Mouse (Mus musculus) ovary, adult 18-20 months (tissue): Measurements from ENCODE around the gene Stk38.
"Not testable (repeated sequence)": the region's sequence is repeated elsewhere in the genome, so short reads cannot be mapped to it uniquely, and the experiment has no call there.

Source experiments
- DNase-seq: peaks from one replicate; pipeline ENCODE4 v3.0.0; 2022; ENCODE audit warnings: low spot score, mixed read lengths

Stk38 gene

DNA sequence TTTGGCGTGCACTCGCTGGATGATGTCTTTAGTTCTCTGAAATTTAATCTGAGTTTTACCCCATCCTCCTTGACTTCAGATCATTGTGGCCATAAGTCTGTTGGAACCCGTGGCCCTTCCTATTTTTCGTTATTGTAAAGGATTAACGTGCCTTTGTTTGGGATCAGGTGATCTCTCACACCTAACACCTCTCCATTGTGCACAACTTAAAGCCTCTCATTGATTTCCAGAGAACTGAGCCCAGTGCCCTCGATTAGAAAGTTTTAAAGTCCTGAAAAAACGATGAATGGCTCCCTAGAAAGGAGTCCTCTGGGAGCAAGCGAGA is 493 bp upstream of the Stk38 start:
- DNase-seq = no peak

DNA sequence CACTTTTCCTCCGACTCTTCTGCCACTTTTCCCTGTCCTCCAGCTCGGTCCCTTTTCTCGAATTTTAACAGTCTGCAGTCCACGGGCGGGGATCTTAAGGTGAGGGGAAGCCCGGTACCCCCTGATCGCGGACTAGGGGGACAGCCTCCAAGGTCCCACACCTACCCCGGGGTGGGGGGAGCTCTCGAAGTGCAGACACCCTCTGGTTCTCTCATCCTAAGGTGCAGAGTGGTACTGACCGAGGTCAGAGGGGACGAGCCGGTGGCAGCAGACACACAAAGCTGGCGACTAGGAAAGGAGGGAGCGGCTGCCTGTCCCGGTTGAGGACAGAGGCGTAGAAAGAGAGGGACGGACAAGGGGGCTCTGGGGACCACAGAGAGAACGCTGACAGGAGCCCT is 553 bp downstream of the Stk38 start:
- no peak for DNase-seq

DNA sequence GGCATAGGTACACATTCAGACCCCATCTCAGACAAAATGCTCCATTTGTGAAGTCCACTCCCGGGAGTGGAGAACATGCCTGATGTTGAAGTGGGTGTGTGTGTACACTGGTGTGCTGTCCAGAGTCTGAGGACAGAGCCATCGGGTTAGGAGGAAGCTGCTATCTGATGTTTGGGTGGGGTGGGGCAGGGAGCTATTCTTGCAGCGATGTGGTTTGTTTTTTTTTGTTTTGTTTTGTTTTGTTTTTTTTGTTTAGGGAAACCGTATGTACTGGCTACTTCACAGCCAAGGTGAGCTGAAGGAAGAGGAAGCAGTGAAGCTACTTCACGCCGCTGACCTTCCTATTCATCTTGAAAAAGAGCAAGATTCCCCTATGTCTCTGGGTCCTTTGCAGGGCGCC is 983 bp downstream of the Stk38 start:
- no peak for DNase-seq

DNA sequence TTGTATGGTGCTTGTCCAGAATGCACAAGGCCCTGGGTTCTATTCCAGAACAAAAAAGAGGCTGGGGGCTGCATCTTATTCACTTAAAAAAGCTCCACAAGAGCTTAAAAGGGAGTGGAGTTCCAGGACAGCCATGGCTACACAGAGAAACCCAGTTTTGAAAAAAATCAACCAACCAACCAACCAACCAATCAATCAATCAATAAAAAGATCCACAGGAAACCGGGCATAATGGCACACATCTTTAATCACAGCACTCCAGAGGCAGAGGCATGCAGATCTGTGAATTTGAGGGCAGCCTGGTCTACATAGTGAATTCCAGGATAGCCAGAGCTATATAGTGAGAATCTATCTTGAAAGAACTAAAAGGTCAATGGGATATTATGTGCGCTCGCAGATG is 2.8 kb downstream of the Stk38 start:
- DNase-seq = no peak

DNA sequence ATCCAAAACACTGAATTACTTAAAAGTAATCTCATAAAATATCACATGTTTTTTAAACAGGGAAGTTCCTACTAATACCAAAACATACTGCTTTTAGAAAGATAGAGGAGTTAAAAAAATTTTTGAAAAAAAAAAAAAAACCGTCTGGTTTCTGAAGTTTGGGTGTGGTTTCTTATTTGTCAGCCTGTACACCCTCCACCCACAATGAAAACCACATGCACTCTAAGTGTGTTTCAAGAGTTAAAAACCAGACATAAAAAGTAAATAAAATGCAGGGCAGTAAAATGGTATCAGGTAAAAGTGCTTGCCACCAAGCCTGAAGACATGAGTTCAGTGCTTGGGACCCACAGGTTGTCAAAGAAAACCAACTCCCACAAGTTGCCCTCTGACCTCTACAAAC is 4.1 kb downstream of the Stk38 start:
- DNase-seq = no peak

DNA sequence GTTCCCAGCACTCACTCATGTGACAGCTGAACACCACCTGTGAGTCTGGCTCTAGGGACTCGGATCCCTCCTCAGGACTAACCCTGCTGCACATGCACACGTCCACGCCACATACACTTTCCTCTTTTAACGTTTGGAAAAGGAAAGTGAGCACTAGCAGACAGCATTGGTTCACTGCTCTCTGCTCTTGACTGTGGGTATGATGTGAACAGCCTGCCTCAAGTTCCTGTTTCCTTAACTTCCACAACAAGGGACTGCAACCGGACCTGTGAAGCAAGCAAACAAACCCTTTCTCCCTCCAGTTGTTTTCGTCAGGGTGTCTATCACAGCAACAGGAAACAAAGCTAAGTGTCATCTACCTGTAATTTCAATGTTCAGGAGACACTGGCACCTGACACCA is 7.3 kb downstream of the Stk38 start:
- no peak for DNase-seq

DNA sequence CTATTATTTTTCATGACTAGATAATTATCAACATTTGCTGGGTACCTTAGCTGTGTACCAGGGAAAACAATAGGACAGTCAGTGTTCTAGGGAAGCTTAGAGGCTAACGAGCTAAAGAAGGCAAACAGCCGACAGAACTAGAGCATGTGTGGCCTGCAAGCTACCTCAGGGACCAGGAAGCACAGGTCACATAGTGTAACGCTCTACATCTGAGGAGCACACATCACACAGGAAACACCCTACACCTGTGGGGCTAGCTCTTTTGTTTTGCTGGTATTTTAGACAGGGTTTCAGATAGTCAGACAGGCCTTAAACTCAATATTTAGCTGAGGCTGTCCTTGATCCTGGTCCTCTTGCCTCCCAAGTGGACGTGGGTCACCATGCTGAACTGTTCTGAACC is 13.2 kb downstream of the Stk38 start:
- DNase-seq = no peak

DNA sequence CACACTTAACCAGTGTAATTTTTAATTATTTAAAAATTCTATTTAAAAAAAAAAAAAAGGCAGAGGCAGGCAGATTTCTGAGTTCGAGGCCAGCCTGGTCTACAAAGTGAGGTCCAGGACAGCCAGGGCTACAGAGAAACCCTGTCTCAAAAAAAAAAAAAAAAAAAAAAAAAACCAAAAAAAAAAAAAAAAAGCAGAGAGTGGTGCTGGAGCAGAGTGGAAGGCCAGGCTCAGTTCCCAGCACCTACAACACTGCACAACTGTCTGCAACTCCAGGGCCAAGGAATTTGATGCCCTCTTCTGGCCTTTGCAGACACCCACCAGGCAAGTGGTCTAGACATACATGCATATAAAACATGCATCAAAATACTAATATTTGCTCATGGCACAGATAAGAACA is 14.8 kb downstream of the Stk38 start:
- not testable (repeated sequence) for DNase-seq

DNA sequence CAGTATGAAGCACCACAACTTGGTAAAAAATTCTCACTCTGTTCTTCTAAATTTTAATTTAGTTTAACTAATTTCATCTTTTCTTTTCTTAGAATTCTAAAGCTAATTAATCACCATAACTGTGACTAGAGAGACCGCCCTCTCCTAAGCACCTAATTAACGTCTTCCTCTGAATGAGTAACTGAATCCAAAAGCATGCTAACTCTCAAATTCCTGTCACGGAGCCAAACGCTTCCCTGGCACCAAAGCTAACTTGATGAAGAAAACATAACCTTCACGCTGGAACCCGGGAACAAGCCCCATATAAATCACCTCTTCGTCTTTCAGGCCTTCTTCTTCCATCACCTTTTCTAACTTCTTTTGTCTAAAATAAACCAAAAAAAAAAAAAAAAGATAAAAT is 15.7 kb downstream of the Stk38 start:
- no peak for DNase-seq

DNA sequence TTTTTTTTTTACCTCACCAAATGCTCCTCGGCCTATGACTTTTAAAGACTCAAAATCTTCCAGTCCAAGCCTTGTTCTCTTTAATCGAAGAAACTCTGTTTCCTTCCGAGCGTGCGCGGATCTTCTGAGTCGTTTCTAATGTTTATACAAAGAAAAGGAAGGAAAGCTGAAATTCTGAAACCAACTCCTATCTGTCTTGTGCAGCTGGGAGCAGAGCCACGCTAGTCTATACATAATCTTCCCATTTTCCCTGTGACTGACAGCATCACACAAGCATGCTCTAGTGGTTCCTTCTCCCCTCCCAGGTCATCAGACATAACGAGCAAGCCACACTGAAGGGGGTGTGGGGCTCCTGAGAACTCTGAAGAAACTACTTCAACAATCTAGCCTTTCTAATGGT is 16.5 kb downstream of the Stk38 start:
- no peak for DNase-seq

DNA sequence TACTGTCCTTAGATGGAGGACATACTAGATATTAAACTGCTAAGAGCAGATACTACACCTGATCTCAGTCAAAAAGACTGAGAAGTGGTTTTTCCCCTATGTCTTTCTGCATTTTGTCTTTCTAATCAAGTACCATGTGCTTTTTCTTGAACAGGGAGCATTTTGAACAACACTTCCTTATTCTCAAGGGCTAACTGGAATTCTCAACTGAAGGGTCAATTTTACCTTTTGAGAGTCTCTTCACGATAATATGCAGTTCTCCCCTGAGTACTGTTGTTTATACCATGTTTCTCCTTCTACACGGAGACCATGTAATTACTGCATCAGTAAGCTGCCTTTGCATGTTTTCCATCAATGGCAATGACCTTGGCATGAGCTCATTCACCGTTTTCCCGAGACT is 17.7 kb downstream of the Stk38 start:
- no peak for DNase-seq

DNA sequence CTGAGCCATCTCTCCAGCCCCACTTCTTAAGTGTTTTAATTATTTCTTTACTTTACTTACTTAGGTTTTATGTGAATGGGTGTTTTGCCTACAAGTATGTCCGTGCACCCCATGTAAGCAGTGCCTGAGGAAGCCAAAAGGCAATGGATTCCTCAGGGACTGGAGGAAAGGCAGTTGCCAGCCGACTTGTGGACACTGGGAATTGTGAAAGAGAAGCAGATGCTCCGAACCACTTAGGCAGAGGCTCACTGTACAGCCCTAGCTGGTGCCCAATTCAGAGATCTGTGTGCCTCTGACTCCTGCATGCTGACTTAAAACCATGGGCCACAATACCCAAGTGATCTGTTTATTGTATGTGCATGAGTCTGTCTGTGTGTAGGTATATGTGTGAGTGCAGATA is 18.8 kb downstream of the Stk38 start:
- DNase-seq = no peak

DNA sequence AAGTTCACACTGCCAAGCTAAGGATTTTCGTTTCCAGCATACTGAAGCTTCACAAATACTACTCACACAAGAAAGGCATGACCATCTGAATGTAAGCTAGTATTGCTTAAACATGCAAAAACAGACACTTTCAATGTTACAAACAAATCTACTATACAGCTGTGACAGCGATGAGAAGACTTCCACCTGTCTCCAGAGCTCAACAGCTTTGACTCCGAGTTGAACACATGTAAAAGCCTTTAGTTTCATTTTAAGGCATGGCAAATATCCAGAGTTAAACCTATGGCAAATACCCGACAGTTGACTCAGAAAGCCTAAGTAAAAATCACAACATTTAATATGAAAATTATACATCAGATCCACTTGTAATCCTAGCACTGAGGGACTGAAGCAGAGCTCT is 19.5 kb downstream of the Stk38 start:
- DNase-seq = no peak

DNA sequence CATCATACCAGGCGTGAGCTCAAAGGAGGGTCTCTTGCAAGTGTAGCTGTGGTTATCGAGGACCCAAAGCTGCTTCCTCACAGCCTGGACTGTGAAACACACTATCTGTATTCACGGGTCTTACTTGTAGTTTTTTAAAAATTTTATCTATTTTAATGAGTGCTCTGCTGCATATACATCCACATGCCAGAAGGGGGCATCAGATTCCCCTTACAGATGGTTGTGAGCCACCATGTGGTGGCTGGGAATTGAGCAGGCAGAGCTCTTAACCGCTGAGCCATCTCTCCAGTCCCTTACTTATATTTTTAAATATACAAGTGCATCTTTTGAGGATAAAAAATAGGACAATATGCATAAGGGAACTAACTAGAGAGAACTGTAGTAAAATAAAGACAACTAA is 20.1 kb downstream of the Stk38 start:
- DNase-seq = no peak

DNA sequence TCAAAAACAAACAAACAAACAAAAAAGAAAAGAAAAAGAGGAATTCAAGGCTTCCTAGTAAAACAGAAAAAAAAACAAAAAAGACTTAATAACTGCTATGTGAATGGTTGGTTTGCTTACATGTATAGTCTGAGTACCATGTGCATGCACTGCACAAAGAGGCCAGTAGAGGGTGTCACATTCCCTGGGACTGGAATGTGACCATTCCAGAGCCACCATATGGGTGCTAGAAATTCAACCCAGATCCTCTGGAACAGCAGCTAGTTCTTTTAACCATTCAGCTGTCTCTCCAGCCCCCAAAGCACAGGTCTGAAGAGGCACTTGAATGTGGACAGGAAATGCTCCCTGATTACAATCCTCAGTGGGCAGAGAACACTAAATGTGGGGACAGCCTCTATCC is 21.0 kb downstream of the Stk38 start:
- no peak for DNase-seq

DNA sequence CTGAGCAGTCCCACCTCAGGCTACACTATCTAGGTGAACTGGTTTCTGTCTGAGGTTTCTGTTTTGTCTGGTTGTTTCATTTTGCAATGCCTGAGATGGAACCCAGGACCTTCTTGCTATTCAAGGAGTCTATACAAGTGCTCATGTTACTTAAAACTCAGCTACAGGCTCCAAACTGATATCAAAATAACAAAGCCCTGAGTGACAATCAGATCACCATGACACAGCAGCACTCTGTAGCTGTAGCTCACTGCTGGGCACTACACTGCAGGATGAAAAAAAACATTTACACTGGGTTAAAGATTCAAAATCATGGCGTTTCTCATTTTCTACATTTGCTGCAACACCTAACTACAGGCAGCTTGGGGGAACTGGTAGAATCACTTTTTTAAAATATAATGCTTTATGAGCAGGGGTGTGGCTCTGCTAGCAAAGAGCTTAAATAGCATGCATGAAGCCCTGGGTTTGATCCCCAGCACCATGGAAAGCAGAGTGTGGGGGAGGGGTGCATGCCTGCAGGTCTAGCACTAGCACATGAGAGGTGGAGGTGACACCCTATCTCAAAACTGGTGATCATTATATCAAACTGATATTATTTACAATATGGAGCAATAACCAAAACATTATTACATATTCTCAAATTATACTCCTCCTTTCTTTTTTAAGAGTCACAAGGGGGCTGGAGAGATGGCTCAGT is 22.9 kb downstream of the Stk38 start:
- no peak for DNase-seq

DNA sequence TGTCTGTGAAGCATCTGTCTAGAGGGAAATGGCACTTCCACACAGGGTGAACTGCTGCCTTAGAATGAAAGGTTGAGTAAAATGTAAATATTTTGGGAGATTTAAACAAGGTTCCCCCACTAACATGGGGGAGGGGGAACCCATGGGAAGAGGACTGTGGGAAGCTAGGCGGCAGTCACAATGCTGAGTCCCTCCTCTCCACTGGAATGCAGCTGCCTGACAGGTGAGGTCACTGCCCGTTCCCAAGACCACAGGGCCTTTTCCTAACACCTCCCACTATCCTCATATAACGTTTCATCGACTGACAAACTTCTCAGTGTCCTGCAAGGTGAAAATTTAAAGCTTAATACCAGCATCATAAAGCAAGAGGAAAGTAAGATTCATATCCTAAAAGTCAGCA is 25.2 kb downstream of the Stk38 start:
- no peak for DNase-seq

DNA sequence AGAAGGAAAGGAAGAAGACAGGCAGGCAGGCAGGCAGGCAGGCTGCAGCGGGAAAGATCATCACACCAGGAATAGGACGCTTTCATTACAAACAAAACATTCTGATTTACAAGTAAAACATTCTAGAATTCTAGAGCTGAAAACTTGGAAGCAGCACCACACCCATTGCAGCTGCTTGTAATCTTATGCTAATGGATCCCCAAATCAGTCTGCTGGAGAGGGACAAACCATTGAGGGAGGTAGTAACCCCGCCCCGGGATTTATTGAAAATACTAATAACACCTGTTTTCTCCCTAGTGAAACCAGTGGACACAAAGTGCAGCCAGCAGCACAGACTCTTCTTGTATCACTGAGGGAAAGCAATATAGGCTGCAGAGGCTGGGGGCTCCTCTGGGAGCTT is 26.7 kb downstream of the Stk38 start:
- no peak for DNase-seq

DNA sequence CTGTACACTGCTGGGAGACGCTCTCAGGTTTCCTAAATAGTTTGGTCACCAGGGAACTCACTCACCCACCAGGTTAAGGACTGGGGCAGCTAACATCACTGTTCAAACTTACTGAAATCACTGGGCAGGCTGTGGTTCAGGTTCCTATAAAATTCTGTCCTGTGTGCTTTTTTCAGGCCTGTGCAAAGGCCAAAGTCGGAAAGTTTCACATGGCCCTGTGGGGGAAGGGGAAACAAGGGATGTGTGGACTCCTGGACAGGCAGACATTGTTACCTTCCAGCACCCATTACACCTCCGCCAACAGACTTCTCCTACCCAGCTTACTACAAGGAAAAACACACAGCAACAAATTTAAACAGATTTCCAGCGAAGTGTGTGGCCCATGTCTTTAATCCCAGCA is 28.7 kb downstream of the Stk38 start:
- no peak for DNase-seq

DNA sequence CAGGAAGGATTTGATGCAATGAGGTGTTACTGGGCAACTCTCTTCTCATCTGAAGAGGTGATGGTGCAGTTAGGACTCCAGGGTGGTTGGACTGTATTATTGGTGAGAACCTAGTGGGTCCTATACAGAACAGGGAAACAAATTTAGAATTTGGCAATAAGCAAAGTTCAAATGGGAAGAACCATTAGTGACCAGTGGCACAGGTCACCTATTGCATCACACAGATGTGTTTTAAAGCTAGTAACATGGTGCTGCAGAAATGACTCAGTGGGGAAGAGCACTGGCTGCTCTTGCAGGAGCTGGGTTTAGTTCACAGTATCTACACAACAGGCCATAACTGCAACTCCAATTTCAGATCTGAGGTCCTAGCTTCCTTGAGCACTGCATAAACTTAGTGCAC is 37.7 kb downstream of the Stk38 start:
- no peak for DNase-seq

DNA sequence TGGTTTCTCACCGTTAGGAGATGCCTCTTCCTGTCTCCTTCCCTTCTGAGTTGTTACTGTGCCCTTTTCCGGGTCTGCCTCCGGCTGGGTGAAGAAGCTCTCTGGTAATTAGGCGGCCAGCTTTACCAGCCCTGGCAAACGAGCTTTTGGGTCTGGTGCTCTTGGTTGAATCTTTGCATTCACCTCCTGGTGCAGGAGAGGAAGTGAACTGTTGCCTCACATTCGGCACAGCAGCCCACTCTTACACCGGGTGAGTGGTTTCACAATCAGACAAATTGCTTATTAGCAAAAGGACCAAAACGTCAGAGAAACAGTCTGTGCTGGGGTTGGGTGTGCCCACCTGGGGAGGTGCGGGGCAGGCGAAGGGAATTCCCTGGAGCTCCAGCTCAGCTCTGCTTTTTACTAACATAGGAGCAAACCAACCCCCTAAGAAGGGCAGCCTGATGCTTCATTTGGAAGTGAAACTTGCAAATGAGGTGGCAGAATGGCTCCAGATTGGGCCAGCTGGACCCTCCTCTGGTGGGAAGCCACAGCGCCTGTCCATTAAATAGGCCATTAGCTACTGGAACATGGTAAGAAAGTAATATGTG is 40.7 kb downstream of the Stk38 start:
- DNase-seq = no peak

DNA sequence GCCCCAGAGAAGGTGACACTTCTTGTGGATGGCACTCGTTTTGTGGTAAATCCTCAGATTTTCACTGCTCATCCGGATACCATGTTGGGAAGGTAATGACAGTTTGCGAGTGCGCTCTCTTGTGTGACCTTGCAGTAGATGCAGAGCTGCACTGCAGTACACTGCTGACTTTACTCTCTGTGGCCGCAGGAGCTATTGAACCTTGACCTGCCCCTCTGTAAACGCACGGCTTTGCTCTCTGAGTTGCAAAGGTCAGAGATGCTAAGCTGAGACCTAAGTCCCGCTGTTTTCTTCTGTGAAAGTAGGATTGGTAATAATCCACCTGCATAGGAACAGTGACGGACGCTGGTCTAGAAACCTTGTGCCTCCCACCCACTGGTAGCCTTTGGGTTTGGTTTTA is 46.2 kb downstream of the Stk38 start:
- DNase-seq = no peak

DNA sequence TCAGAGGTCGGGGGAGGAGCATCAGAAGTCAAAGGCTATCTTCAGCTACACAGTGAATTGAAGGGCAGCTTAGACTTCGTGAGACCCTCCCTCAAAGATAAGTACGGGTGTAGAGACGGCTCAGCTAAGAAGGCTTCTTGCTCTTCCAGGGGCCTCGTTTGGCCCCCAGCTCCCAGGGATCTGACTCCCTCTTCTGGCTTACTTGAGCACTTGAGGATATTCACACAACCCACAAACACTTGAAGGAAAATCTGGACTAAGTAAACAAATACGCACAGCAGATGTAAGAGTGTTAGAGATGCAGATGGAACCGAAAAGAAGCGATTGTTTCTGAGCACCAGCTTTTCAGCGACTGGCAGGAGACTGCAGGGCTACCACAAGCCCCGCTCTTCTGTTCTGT is 47.2 kb downstream of the Stk38 start:
- DNase-seq = no peak

DNA sequence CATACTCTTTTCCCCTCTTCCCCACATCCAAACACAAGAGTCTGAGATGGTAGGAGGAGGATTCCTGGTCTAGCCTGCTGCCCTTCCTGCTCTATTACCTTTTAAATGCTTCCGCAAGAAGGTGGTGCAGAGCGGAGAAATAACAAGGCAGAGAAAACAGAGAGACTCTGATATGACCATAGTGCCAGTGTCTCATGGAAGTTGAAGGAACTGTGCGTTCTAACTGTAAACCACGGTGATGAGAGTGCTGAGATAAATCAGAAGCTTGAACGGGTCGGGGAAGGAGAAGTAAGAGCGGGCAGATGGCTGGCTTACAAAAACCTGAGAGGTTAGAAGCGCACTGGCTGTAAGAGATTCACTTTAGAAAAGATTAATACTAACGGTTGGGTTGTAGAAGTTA is 53.4 kb downstream of the Stk38 start:
- DNase-seq = no peak

DNA sequence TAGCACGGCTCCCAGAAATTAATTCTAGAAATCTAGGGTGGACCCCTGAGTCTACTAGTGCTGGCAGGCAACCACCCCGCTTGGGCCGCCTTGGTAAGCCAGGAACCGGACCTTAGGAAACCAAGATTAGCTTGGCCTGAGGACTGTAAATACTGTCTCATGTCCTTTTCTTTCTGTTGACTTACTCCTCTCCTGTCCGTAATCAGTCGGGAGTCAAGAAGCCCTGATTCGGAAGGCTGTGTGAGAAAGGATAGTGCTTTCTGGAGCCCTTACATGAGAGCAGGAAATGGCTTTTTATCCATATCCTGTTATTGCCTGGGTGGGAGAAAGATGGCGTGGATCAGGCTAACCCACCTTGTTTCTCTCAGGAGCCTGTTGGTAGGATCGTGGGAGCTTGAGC is 54.5 kb downstream of the Stk38 start:
- no peak for DNase-seq
